Mouse (Mus musculus): ENCODE results near the gene Fbxw10. TPM values are rescaled to one million over a fixed set of nuclear protein-coding genes. Genes with fewer than 3 reads are reported as not detected.

Gene Fbxw10
- 4.4 TPM for polyA plus RNA-seq (2017; shearing (Covaris generic))

DNA sequence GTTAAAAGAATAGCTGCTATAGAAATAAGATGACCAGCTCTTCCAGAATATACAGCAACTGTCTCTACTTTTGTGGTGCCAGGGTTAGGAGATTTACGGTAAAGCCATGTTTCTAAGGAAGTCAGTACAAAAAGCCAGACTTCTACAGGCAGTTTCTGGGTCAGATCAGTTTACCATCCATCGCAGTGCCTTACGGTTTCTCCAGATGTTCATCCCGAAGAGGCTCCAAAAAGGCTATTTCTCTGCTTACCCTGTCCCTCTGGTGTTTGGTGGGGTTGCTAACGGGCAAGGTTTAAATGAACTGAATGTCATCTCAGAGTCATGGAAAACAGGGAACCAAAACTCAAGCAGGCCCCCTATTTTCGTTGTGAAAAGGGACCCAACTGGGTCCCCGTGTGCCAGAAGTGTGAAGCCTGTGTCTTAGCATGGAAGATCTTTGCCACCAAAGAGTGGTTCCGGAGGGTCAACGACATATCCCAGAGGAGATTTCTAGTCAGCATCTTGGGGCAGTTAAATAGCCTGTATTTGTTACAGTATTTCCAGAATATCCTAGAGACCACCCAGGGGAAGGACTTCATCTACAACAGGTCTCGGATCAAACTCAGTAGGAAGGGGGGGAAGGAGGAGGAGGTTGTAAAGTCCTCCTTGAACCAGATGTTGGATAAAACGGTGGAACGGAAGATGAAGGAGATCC, at the start of gene Fbxw10:
Fbxw10 (plus strand) TSS at position 109 of the 694 bp plus-strand sequence.

DNA sequence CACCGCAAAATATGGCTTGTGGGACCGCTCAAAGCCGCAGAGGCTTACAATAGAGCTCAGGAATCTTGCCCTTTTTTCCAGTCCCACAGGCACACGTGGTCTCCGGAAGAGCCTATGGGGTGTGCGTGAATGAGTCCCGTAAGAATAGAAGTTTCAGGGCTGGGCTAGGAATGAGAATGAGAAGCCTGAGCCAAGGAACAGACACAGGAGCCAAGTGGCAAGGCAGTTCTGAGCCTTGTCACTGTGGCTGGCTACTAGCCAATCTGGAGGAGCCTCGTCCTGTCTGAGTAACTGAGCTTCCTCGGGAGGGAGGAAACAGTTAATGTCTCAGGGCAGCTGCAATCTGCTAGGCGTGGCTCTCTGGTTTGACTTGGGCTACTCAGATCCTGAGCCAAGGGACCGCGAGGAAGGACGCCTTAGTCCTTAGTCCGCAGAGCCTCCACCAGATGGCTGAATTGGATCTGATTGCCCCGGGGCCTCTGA, 26.8 kb upstream of the Fbxw10 start, which contains the start of gene Trim16:
Trim16 (plus strand) TSS at position 173 of the 483 bp plus-strand sequence.

DNA sequence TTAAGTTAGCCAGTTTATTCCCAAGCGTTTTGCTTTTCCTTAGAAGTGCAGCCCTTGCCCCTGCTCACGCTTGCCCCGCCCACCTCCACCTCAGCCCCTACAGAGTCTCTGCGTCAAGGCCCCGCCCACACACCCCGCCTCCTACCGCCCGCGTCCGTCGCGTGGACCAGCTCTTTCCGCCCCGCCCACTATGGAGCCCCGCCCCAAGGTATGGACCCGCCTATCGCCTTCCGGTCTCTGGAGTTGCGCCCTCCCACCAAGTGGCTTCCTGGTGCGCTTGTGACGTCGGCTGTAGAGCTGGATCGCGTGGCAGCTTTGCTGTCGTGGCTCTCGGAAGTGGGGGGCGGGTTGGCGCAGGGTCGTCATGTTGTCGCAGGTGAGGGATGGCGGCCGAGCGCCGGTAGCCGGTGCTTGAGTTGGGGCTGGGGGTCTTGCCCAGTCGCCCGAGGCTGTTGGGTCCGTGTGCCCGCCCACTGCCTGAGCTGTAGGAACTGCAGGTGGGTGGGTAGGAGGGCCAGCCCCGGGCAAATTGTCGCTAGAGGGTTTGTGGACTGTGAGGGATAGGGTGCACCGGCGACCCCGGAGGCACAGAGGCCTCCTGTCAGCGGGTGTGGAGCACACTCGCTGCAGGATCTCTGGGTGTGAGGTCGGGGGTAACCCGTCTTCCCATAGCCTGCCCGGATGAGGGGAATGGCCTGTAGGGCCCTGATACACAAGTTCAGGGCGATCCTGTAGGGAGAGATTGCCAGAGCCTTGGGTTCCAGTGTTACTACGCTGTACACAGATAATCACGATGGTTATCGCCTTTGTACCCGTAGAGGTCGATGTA, 32.6 kb downstream of the Fbxw10 start, which contains the start of gene Tvp23b:
Tvp23b (plus strand) TSS at position 236 of the 829 bp plus-strand sequence.

Other genes with a start within 250 kb of the Fbxw10 start
- 1.6 TPM for gene Lrrc75a, start 198.5 kb upstream of the Fbxw10 start, polyA plus RNA-seq (2017; shearing (Covaris generic))
- 44.2 TPM for gene Mmgt2, start 198.4 kb upstream of the Fbxw10 start, polyA plus RNA-seq (2017; shearing (Covaris generic))
- gene Zfp287, start 115.2 kb upstream of the Fbxw10 start, polyA plus RNA-seq (2017; shearing (Covaris generic)) = 33.2 TPM
- not detected for gene Gm10428, start 94.0 kb upstream of the Fbxw10 start, polyA plus RNA-seq (2017; shearing (Covaris generic))
- gene Zfp286, start 57.6 kb upstream of the Fbxw10 start, polyA plus RNA-seq (2017; shearing (Covaris generic)) = 2.8 TPM
- 2.5 TPM for gene Trim16, start 26.8 kb upstream of the Fbxw10 start, polyA plus RNA-seq (2017; shearing (Covaris generic))
- 57.3 TPM for gene Tvp23b, start 32.4 kb downstream of the Fbxw10 start, polyA plus RNA-seq (2017; shearing (Covaris generic))
- not detected for gene Cdrt4, start 104.1 kb downstream of the Fbxw10 start, polyA plus RNA-seq (2017; shearing (Covaris generic))
- gene Tekt3, start 214.6 kb downstream of the Fbxw10 start, polyA plus RNA-seq (2017; shearing (Covaris generic)) = not detected